Mouse (Mus musculus) neutrophil, adult 5-6 weeks (primary cell): Measurements from ENCODE around the gene Klhl32. TPM values are rescaled to one million over a fixed set of nuclear protein-coding genes. Genes with fewer than 3 reads are reported as not detected.
"Not testable (repeated sequence)": the region's sequence is repeated elsewhere in the genome, so short reads cannot be mapped to it uniquely, and the experiment has no call there.

Experiments
- ATAC-seq: fragments of 151-379, 151-347 bp; 2 replicates; pipeline ENCODE4 v1.8.0; 2017; ENCODE audit warnings: mild to moderate bottlenecking, moderate TSS enrichment; ENCODE audit not compliant: insufficient number of reproducible peaks, poor library complexity, low FRiP score, severe bottlenecking; ENCODE audit errors: extremely low read depth
- total RNA-seq: library from RNA; stranded (forward); fragments of 200-1000 nt; gene quantifications from 2 replicates; pipeline ENCODE4 v1.2.3, GENCODE M21; 2017

Klhl32 gene
- total RNA-seq, 1 experiment from 2014 or later = 0.23 TPM

DNA sequence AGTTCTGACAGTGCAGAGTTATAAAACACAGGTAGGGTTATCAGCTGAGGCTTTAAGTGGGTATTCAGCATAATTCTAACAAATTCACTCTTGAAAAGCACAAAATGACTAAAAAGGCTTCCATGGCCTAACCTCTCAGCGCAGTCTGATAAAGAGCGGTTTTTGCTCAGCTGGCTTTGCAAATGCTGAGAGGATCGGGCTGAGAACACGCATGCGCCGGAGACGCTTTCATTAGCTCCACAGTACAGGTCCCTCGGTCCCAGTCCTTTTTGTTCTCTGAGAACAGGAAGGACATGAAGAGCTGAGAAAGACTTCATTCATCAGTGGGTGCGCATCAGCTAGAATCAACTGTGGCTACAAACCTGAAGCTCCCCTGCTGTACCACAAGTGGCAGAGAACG is 180.9 kb downstream of the Klhl32 start:
- ATAC-seq = no peak

DNA sequence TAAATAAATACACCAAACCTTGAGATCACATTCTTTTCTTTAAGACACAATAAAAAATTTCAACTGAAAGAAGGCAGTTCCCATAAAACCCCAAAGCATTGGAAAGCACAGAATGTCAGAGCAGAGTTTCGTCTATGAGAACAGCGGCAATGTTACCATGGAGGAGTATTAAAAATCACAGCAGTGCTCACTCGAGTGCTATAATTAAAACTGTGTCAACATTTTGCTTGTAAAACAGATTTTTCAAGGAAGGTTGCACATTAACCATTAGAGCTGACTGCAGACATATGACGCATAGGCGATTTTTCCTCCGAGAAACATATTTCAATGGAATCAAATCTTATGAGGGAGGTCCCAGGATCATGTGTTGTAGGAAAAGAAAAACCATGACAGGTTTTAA is 191.7 kb downstream of the Klhl32 start:
- ATAC-seq = no peak

DNA sequence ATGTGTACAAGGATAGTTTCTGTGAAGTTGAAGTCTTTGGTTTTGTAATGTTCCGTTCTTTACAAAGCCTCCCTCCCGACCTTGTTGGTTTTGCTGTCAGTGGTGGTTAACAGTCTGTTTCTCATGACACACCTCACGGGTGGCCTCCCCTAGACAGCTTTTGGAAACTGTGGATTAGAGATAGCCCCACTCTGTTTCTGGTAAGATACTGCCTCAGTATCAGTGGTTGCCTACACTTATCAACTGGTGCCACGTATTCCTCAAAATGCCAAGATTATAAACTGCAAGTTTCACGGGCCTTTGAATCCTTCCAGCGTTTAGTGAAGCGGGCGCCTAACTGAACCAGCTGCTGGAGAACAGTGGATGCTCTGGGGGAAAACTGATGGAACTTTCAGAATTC is 206.2 kb downstream of the Klhl32 start:
- ATAC-seq = not testable (repeated sequence)

DNA sequence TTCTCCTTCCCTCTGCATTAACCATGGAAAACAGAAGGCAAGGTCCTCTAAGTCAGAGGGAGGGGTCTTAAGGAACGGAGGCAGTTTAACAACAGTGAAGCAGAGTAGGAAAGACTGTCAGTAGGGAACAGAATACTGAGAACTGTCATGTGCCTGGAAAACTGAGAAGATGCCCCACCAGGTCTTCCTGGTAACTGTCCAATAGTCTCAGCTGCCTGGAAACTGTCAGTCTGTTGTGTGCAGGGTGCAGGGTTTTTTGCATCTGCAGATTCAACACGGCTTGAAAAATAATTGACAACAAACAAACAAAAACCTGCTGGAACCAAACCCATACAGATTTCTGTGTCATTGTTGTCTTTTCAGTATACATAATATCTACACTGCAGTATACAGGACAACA is 208.6 kb downstream of the Klhl32 start:
- ATAC-seq = no peak

DNA sequence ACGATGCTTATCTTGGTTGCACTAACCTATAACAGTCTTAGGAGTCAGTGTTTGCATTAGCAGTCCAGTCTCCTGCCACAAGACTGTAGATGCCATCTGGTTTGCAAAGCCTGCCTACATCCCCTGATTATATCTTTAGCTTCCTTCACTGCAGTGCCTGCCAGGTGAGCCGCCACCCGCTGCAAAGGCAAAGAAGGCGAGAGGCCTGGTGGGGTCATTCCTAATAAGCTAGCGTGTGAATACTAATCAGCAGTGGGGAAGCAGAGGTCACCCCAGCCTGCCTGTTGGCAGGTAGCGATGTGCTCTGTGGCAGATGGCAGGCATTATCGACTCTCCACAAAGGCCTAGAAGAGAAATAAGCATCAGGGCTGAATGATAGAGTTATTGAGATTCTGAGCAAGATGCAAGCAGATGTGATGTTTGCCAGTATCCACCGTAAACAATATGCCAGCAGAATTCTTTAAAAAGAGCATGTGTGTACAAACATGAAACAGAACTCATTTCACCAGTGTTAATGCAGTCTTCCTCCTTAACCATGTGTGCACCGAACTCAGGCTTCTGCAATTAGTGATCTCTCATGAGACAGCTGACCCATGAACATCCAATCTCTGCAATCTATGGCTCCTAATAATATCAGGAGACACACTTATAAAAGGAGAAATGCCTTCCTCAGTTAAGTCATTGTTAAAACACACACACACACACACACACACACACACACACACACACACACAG is 219.6 kb downstream of the Klhl32 start:
- ATAC-seq = no peak

DNA sequence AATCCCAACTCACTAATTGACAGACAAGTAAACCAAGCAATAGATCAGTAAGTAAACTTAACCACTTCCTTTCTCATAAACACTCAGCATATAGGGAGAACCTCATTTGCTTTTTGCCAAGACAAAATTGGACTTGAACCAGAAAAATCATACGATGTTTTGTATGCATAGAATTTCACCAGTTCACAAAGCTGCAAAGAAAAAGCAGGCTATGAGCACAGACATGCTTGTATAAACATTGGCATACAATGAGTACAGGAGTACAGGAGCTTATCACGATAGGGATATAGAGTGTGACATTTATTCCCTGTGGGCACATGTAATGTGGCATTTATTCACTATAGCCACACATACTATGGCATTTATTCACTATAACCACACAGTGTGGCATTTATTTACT is 220.5 kb downstream of the Klhl32 start:
- no peak for ATAC-seq

DNA sequence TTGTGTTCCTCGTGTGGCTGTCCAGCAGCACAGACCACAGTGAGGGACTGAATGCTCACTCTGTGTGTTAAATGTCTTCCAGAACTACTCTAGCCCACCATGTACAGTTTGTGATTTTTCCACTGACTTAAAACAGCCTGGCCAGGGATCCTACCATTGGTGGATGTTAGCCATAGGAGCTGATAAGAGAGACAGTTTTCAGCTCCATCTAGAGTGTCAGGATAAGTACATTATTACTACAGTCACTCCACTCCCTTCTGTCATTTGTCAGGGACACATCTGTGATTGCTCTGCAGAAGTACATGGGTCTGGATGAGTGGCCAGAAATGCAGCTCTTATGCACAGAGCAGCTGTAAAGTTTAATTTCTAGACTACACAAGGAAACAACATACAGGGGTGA is 223.1 kb downstream of the Klhl32 start:
- ATAC-seq = no peak

DNA sequence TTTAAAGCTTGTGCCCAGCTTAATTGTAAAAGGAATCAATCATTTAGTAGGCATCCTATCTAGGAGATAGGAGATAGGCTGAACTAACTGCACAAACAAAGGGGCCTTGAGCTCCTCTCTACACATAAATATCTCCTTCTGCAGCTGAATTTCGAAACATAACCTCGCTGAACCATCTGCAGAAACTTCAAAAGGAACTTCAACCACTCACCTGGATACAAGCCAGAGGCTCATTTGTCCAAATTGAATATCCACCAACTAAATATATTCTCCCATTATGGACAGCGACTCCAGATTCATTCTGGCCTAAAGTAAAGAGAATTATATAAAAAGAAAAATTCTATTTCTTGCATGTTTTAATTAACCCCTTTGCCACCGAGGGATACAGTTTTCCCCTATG is 224.2 kb downstream of the Klhl32 start:
- ATAC-seq = no peak

DNA sequence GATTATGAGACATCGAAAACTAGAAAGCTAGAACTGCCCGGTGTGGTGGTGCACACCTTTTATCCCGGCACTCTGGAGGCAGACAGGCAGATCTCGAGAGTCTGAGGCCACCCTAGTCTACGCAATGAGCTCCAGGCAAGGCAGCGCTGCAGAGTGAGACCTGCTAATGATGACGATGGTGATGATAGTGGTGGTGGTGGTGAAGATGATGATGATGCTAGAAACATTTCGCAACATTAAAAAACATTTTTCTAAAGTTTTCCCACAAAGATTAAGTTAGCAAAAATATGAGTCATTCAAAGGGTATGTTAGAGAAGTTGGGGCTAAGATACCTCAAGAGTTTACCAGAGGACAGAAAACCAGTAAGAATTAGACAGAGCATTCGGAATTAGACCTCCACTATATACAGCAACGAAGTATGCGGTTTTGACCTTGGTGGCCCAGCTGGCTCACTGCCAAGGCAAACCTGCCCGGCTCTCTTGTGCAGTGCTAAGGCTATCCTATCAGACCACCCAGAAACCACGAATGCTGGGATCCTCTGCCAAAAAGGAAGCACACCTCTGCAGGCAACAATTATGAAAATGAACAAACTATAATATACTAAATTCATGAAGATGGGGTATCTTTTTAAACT is 224.9 kb downstream of the Klhl32 start:
- no peak for ATAC-seq

DNA sequence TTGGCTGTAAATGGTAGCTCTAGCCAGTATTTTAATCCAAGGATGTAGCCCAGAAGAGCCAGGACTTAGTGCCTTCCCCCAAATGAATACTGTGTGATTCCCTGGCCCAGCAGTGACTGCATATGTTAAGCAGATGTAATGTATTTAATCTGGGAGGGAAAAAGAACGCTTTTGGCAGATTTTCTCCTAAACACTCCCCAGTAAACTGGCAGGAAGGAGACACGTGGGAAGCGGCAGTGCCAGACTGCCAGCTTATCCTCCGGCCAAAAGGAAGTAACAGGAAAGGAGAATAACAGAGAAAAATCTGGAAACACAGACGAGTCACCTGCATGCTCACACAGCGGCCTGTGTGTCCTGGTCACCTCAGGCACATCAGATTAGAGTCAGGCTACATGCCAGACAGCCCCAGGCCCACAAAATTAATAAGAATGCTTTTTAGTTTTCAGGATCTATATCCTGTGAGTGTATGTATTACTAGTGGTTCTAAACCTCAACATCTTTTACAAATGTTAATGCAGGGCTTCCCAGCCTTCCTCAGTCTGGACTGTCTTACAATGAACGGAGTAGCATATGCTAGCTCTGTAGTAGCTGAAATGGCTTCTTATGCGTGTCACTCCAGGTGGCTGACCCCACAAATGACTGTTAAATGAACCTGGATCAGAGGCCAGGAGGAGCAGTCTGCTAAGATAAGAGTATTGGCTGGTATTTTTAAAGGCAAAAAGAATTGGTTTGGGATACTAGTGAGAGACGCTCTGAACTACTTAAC is 229.3 kb downstream of the Klhl32 start:
- ATAC-seq = no peak

DNA sequence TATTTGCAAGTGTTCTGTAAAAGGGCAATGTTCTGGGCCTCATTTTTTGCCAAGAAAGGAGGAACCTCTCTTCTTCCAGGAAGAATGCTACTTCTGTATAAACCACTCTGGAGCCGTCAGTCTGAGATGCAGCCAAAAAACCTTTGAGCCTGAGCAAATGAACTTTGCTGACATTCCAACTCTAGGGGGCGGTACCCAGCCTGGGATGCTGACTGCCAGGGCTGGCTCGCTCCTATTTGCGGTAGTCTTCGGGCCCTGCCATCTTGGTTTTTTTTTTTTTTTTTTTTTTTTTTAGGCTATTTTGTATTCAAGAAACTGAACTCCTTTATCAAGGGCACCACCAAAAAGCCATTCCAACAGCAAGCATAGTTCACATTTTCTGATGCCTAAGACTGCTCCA is 230.5 kb downstream of the Klhl32 start:
- ATAC-seq = no peak

DNA sequence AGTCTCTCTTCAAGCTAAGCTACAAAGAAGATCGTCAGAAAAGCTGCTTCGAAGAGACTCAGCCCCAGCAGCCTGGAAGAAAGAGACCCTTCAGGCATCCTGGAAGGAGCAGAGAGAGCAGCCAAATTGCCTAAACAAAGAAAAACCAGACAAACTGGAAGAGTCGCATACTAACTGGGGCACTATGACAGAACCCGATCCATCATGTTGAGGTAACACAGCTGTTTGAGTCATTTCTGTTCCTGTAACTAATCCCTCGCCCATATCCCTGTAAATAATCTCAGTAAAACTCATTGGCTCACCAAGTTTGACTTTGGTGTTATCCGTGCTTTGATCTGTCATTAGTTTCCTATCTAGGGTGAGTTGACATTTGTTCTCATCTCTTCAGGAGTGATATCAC is 230.9 kb downstream of the Klhl32 start:
- no peak for ATAC-seq

DNA sequence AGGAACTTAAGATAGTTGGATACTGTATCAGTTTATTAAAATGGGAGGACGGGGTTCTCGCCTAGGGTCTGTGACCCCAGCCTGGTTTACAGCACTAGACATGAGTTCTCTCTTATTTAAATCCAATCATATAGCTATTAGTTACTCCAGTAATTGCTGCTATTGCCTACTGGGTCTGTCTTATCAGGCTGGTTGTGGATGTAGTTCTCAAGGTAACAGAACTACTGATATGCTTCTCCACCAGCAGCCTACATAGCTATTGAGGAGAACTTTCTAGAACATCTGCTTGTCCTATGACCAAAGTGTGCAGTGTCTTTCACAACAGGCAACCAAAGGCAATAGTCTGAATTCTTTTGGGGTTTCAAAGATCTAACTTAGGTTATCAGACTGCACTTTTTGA is 241.4 kb downstream of the Klhl32 start:
- ATAC-seq = no peak

DNA sequence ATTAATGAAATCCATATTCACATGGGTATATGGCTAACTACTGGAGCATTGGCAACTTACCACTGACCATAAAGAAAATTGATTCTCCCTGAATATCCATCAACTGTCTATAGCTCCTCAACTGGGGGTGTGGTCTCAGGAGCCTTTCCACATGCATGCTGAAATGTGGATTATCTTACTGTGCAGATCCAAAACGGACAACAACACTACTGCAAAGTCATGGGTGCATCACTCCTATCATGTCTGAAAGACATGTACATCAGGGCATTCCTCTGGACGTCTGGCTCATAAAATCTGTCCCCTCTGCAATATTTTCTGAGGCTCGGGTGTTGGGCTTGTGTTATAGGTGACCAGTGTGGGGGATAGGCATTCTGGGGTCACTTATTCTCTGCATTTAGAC is 241.8 kb downstream of the Klhl32 start:
- ATAC-seq = no peak

DNA sequence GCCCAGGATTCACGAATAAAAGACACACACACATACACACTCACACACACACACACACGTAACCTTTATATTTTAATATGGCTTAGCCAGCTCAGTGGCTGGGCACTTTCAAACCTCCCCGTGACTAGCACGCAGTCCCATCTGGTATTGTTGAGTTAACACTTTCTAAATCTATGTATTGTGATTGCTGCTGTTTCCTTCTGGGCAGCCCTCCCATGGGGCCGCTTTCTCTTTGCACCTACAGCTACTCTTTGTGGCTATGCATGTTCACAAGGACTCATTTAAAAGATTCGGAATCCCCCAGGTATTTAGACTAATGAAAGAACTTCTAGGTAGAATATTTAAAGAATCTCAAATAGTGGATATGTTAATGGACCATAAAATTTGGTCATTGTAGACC is 249.2 kb downstream of the Klhl32 start:
- no peak for ATAC-seq

DNA sequence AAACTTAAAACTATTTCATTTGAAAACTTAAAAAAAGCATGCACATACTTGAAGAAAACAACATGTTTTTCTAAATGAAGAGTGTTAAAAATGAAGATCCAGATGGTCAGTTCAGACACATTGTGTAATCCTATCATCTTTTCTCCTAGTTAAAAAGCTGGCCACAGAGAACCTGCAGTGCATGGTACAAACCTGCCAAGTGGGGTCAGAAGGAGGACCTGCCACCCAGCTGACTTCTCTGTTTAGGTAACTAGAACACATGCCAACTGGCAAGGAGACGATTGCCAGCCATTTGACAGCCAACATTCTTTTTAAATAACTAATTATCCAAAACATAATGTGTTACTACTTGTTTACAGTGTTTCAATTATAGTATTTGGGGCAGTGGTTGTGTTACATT is 252.3 kb downstream of the Klhl32 start:
- ATAC-seq = no peak

DNA sequence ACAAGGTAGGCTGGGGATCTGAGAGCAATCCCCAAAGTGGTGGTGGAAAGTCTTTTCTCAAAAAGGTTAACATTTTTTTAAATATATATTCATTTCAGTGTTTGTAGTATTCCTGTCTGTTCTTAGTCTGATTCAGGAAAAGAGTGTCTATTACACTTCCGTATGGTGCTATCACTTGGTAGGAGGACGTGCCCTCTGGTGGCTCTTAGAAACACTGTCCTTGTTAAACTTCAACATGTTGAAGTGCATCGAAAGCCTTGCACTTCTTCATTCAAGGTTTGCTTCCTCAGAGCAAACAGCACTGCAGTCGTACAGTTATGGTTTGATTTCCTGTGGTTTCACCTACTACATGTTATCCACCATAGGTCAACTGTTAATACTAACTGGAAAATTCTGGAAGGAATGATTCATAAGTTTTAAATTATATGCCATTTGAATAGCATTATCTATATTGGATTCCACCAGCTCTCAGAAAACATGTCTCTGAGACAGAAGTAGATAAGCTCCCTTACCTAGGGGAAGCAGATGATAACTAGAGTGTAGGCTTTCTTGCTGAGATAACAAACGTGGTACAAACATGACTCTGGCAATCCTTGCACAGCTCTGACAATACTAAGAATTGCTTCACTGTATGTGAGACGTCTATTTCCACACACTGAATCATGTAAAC is 253.8 kb downstream of the Klhl32 start:
- ATAC-seq = no peak

DNA sequence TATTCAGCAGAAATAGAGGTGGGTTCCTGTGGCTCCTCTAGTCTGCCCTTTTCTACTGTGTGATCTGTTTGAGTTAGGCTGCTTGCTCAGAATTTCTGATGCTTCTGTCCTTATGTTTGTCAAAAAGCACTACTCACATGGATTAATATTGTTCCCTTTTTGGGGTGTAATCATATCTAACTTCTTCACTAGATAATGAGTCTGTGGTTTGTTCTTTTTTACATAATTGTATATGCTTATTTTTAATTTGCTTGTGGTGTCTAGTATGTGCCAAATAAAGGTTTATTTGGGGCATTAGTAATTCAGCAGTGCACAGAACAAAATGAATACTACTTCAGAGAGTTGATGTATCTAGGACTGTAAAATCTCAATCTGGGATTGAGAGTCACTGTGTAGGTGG is 256.1 kb downstream of the Klhl32 start:
- ATAC-seq = no peak

DNA sequence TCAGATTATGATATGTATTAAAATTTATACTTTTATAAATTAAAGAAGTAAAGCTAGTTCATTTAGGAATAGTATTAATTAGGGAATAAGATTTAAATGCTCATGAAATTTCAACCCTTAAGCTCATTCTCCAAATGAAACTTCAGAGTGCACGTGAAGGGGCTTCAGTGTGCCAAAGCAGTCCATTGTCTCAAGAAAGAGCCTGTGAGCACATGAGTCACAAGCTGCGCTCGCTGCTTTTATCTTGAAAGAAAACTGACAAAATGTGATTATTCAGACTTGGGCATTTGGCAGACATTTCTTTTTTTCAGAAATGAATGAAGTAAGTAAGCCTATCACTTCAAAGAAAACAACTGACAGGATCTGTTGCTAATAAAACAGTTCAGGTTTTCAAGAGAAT is 266.9 kb downstream of the Klhl32 start:
- ATAC-seq = no peak

DNA sequence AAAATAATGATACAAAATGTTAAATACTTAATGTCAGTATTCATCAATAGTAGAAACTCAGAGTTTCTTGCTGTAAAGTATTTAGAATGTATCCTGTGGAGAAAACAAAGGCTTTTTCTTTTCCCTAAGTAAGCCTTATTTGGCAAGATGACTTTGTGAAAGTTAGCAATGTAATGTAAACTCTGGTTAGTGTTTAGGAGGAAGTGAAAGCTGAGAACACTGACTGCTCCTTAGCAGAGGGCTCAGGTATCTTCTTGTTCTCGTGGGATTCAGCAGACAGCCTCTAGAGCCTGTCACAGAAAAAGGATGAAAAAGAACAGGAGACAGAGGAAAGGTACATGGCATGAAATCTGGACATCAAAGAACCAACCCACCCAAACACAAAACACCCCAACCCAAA is 268.6 kb downstream of the Klhl32 start:
- no peak for ATAC-seq
